Mouse (Mus musculus) heart, postnatal 4 days (tissue): ENCODE results near the gene Nip7. TPM values are rescaled to one million over a fixed set of nuclear protein-coding genes. Genes with fewer than 3 reads are reported as not detected.
"Not testable (repeated sequence)": the region's sequence is repeated elsewhere in the genome, so short reads cannot be mapped to it uniquely, and the experiment has no call there.

Experiments used
- DNase-seq: peaks from one replicate; pipeline ENCODE4 v3.0.0; 2021
- microRNA-seq, 2 experiments: library from miRNA; unstranded; fragments of <30 nt; microRNA quantifications; one replicate each; pipeline ENCODE4 v1.2.0; 2021 to 2022
- total RNA-seq, 2 experiments: library from RNA; stranded (reverse); gene quantifications; 2 replicates each; pipeline ENCODE4 v1.2.3; 2021

Nip7 gene
- total RNA-seq, 2 experiments from 2014 or later, result 37.4 to 41.1 TPM

DNA sequence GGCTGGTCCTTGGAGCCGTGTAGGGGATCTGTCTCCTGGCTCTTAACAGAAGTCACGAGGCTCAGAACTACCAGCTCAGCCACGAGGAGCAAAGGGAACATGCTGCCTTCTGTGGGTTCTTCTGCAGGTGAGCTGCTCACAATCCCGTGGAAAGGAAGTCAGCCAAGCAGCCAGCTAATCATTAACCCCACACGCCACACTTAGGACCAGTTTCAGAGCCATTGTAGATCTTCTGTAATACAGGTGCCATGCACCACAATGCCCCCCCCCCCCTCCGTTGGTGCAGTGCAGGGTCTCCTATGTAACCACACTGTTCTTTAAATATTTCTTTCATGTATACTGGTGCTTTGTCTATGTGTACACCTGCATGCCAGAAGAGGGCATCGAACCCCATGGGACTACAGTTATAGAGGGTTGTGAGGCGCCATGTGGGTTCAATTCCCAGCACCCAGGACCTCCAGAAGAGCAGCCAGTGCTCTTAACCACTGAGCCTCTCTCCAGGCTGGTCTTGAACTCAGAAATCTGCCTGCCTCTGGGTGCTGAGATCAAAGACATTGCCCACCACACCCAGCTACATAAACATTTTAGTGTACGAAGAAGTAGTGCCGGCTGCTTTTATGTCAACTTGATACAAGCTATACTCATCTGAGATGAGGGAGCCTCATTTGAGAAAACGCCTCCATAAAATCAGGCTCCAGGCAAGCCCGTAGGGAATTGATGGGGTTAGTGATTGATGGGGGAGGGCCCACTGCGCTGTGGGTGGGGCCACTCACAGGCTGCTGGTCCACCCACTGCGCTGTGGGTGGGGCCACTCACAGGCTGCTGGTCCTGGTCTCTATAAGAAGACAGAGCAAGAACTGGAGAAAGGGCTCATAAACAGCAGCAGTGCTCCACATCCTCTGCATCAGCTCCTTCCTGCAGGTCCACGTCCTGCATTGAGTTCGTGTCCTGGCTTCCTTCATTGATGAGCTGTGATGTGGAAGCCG lies 9.1 kb downstream of the Nip7 start, which contains the start of gene Tmed6:
Tmed6 (minus strand) TSS at position 134 of the 986 bp plus-strand sequence.
- DNase-seq, result peak; percentile 28

DNA sequence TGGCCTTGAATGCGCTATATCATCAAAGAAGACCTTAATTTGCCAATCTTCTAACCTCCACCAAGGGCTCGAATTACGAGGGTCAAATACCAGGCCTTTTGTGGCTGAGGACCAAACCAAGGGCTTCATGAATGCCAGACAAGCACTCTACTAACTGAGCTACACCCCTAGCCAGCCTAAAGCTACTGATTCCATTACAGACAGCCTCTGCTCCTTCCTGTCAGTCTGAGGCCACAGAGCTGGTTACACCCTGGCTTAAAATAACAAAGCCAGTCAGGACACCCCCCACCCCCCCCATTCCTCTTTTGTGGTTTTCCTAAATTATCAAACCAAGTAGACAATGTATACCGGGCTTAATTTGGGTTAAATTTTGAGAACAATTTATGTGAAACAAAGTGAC lies 17.0 kb downstream of the Nip7 start:
- no peak for DNase-seq

GRCm38 (mm10) chr8:107074128-107074527 lies 17.5 kb downstream of the Nip7 start:
- DNase-seq, result no peak

GRCm38 (mm10) chr8:107076239-107076888 lies 19.7 kb downstream of the Nip7 start:
- DNase-seq, result peak; percentile 32

- DNase-seq, result no peak
These were observed 28.7 kb downstream of the Nip7 start for GRCm38 (mm10) chr8:107085358-107085757.

GRCm38 (mm10) chr8:107086018-107086417 lies 29.3 kb downstream of the Nip7 start:
- no peak for DNase-seq

GRCm38 (mm10) chr8:107088526-107089063 lies 31.9 kb downstream of the Nip7 start:
- no peak for DNase-seq

DNA sequence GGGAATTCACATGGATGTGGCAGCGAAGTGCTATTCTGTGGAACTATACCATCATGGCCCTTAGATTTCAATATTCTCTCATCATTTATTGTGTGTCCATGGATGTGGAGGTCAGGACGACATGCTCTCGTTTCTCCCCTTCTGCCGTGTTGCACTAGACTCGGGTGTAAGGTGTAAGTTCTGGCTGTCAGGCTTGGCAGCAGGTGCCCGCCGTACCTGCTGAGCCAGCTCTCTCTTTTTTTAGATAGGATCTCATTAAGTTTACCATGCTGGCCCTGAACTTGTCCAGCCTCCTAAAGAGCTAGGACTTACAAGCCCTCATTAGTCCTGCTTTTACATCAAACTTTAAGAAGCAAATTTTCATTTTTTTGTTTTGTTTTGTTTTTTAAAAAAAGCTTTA lies 33.9 kb downstream of the Nip7 start:
- no peak for DNase-seq

- DNase-seq, result no peak
These were observed 39.2 kb downstream of the Nip7 start for GRCm38 (mm10) chr8:107095717-107096365.

DNA sequence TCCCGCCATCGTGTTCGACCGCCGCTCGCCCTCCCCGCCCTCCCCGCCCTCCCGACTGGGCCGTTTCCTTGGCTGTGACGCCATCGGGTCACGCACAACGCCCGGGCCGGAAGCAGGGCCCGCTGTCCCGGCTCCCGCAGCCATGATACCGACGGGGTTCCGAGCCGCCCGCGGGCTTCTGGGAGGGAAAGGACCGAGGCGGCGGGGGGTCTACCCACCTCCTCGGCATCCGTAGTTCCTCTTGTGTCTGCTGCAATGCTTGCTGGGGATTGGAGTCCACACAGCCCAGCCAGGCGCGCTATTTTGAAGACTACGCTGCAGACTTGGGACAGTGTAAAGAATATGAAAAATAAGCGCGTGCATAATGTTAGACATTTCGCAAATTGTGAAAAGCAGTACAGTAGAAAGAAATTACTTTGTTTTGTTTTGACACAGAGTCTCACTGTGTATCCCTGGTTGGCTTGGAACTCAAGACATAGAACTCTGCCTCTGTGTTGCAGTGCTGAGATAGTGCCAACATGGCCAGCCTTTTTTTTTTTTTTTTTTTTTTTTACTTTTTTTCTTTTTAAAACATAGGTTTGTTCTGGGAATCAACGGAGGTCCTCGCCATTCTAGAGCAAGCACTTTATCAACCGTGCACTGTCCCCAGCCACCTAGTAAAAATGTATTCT lies 39.8 kb downstream of the Nip7 start, which contains the start of gene Terf2:
Terf2 (minus strand) TSS at position 182 of the 671 bp plus-strand sequence.
- DNase-seq, result peak; percentile 95

- DNase-seq, result no peak
These were observed 44.0 kb downstream of the Nip7 start for GRCm38 (mm10) chr8:107100635-107101034.

- peak; percentile 90 for DNase-seq
These were observed 47.9 kb downstream of the Nip7 start for GRCm38 (mm10) chr8:107104547-107104946.

- DNase-seq, result not testable (repeated sequence)
These were observed 51.4 kb downstream of the Nip7 start for GRCm38 (mm10) chr8:107108089-107108488.

DNA sequence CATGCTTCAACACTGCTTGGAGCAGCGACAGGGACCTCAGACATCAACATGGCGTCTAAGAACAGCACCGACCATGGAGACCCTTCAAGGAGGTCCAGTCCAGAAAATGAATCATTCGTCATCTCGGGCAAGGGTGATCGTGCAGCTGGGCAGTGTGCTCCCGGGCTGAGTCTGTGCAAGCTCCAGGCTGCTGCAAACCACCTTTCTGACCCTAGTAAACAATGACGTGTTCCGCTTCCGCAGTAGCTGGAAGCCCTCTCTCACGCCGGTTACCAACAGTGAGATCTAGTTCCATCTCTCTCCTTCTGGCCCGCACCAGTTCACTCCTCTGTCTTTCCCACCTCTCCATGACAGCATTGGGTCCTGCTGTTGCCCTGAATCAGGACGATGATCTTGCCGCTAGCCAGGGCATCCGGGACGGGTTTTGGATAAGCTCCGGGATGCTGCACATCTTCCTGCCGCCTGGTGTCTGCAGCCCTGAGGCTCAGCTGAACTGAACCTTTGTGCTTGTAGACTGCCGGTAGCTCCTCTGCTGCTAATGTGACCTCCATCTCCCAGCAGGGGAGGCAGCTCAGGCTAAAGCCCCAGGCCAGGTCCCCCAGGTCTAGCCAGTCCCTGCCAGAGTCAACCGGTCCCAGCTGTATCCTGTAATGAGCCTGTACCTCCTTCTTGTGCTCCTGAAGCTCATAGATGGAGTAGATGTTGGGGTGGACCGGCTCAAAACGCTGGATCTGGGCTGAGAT lies 52.5 kb downstream of the Nip7 start:
- DNase-seq, result no peak

- no peak for DNase-seq
These were observed 53.2 kb downstream of the Nip7 start for GRCm38 (mm10) chr8:107109816-107110435.

Small RNAs within 50 kb of the gene (microRNA-seq; reads per million reads assigned to microRNA genes)
- 0.69 to 2.5 reads per million in 2 experiments for gene Mir7075

Other genes starting within 250 kb of the Nip7 start
- 1 to 10 TPM; 1.3 to 2.4 TPM for gene Has3, start 186.6 kb upstream of the Nip7 start, total RNA-seq
- 10 to 100 TPM; 25.1 to 30.1 TPM for gene Utp4, start 163.2 kb upstream of the Nip7 start, total RNA-seq
- 10 to 100 TPM; 26.5 to 27.5 TPM for gene Sntb2, start 121.1 kb upstream of the Nip7 start, total RNA-seq
- gene Vps4a, start 25.7 kb upstream of the Nip7 start, total RNA-seq, result 10 to 100 TPM; 54.2 to 59.1 TPM
- gene Pdf, start 8.3 kb upstream of the Nip7 start, total RNA-seq, result 10 to 100 TPM; 39.0 TPM
- gene Cog8, start 188 bp upstream of the Nip7 start, total RNA-seq, result 10 to 100 TPM; 16.9 to 18.3 TPM
- not detected for gene Tmed6, start 8.8 kb downstream of the Nip7 start, total RNA-seq
- 10 to 100 TPM; 20.2 to 25.1 TPM for gene Terf2, start 39.7 kb downstream of the Nip7 start, total RNA-seq
- 10 to 100 TPM; 55.6 to 59.6 TPM for gene Cyb5b, start 93.8 kb downstream of the Nip7 start, total RNA-seq
- 10 to 100 TPM; 46.5 to 49.4 TPM for gene Nfat5, start 236.6 kb downstream of the Nip7 start, total RNA-seq